Mouse (Mus musculus): ENCODE measurements around the gene Olfr406. TPM values are rescaled to one million over a fixed set of nuclear protein-coding genes. Genes with fewer than 3 reads are reported as not detected.

Gene Olfr406
- not detected in 2 replicates for polyA plus RNA-seq (2012; rRNA removed)
- polyA plus RNA-seq (2014; fragmentation: Nextera tagmentation; extraction: Ambion mirVana), result not detected in 2 replicates

GRCm38 (mm10) chr11:74259508-74259907, at the start of gene Olfr406:
TSS of gene Olfr406 (plus strand) at chr11:74259808.
- 40% methylated on average over 2 of the region's 2 CpGs for WGBS
- H3K9ac ChIP-seq (ENCODE audit: low read depth, low read length, severe bottlenecking), result no peak within 1 kb of the TSS
- H3K9me3 ChIP-seq (ENCODE audit: control insufficient read depth, low read length), result no peaks in the 10 kb centered on the region
- no peaks in the 10 kb centered on the region for H3K27me3 ChIP-seq (ENCODE audit: control insufficient read depth, insufficient read depth, low read length)
- H3K27ac ChIP-seq (replicated peaks; ENCODE audit: low read depth, low read length), result no peak within 1 kb of the TSS
- TF ChIP-seq POLR2A (IDR thresholded peaks at IDR 0.05; ENCODE audit: borderline replicate concordance, extremely low read depth, insufficient read depth, insufficient read length), result no peak
- DNase-seq (ENCODE audit: low spot score) (no peak), ATAC-seq (ENCODE audit: low FRiP score, low read depth) (no peak)
- H3K4me1 ChIP-seq (ENCODE audit: control insufficient read depth, insufficient read depth, low read length), result no peaks in the 10 kb centered on the region
- no peak within 1 kb of the TSS for H3K4me3 ChIP-seq (replicated peaks; ENCODE audit: low read length)
- no peaks in the 10 kb centered on the region for H3K36me3 ChIP-seq (ENCODE audit: control insufficient read depth, insufficient read depth, low read length)
- no peak within 1 kb of the TSS for H3K4me2 ChIP-seq (replicated peaks; ENCODE audit: low read depth, low read length, severe bottlenecking)

GRCm38 (mm10) chr11:74211279-74211678, 48.3 kb upstream of the Olfr406 start, which contains the start of gene Olfr43:
TSS of gene Olfr43 (minus strand) at chr11:74211379.
- TF ChIP-seq POLR2A (IDR thresholded peaks at IDR 0.05; ENCODE audit: borderline replicate concordance, extremely low read depth, insufficient read depth, insufficient read length), result no peak
- Histone ChIP-seq H3K4me2 (replicated peaks; ENCODE audit: low read depth, low read length, severe bottlenecking) (no peak within 1 kb of the TSS), H3K4me3 (replicated peaks; ENCODE audit: low read length) (no peak within 1 kb of the TSS), H3K9ac (ENCODE audit: low read depth, low read length, severe bottlenecking) (no peak within 1 kb of the TSS), H3K27ac (replicated peaks; ENCODE audit: low read depth, low read length) (no peak within 1 kb of the TSS), H3K27me3 (ENCODE audit: control insufficient read depth, insufficient read depth, low read length) (no peaks in the 10 kb centered on the region), H3K36me3 (ENCODE audit: control insufficient read depth, insufficient read depth, low read length) (no peaks in the 10 kb centered on the region), H3K9me3 (ENCODE audit: control insufficient read depth, low read length) (no peaks in the 10 kb centered on the region), H3K4me1 (ENCODE audit: control insufficient read depth, insufficient read depth, low read length) (no peaks in the 10 kb centered on the region)
- DNase-seq (ENCODE audit: low spot score), result no peak
- no peak for ATAC-seq (ENCODE audit: low FRiP score, low read depth)
- WGBS, result 40% methylated on average over 1 of the region's 1 CpGs

GRCm38 (mm10) chr11:74241201-74241600, 18.4 kb upstream of the Olfr406 start:
- ATAC-seq (ENCODE audit: low FRiP score, low read depth) (no peak), DNase-seq (ENCODE audit: low spot score) (no peak)
- Histone ChIP-seq H3K27me3 (ENCODE audit: control insufficient read depth, insufficient read depth, low read length) (no peaks in the 10 kb centered on the region), H3K36me3 (ENCODE audit: control insufficient read depth, insufficient read depth, low read length) (no peaks in the 10 kb centered on the region), H3K9me3 (ENCODE audit: control insufficient read depth, low read length) (no peaks in the 10 kb centered on the region), H3K4me1 (ENCODE audit: control insufficient read depth, insufficient read depth, low read length) (no peaks in the 10 kb centered on the region), H3K4me3 (replicated peaks; ENCODE audit: low read length) (no peak overlapping the region), H3K4me2 (replicated peaks; ENCODE audit: low read depth, low read length, severe bottlenecking) (no peak overlapping the region), H3K9ac (ENCODE audit: low read depth, low read length, severe bottlenecking) (no peak overlapping the region), H3K27ac (replicated peaks; ENCODE audit: low read depth, low read length) (no peak overlapping the region)
- 92% methylated on average over 3 of the region's 3 CpGs for WGBS
- TF ChIP-seq POLR2A (IDR thresholded peaks at IDR 0.05; ENCODE audit: borderline replicate concordance, extremely low read depth, insufficient read depth, insufficient read length), result no peak

GRCm38 (mm10) chr11:74283436-74283835, 23.8 kb downstream of the Olfr406 start, which contains the start of gene Olfr59:
TSS of gene Olfr59 (plus strand) at chr11:74283736.
- Histone ChIP-seq H3K27me3 (ENCODE audit: control insufficient read depth, insufficient read depth, low read length) (no peaks in the 10 kb centered on the region), H3K27ac (replicated peaks; ENCODE audit: low read depth, low read length) (no peak within 1 kb of the TSS), H3K4me1 (ENCODE audit: control insufficient read depth, insufficient read depth, low read length) (no peaks in the 10 kb centered on the region), H3K9me3 (ENCODE audit: control insufficient read depth, low read length) (no peaks in the 10 kb centered on the region), H3K36me3 (ENCODE audit: control insufficient read depth, insufficient read depth, low read length) (no peaks in the 10 kb centered on the region), H3K4me3 (replicated peaks; ENCODE audit: low read length) (no peak within 1 kb of the TSS), H3K4me2 (replicated peaks; ENCODE audit: low read depth, low read length, severe bottlenecking) (no peak within 1 kb of the TSS), H3K9ac (ENCODE audit: low read depth, low read length, severe bottlenecking) (no peak within 1 kb of the TSS)
- ATAC-seq (ENCODE audit: low FRiP score, low read depth) (no peak), DNase-seq (ENCODE audit: low spot score) (no peak)
- TF ChIP-seq POLR2A (IDR thresholded peaks at IDR 0.05; ENCODE audit: borderline replicate concordance, extremely low read depth, insufficient read depth, insufficient read length), result no peak
- whole genome bisulfite sequencing, result 56% methylated on average over 2 of the region's 2 CpGs

GRCm38 (mm10) chr11:74287256-74287655, 27.6 kb downstream of the Olfr406 start:
- H3K9ac ChIP-seq (ENCODE audit: low read depth, low read length, severe bottlenecking), result no peak overlapping the region
- H3K4me2 ChIP-seq (replicated peaks; ENCODE audit: low read depth, low read length, severe bottlenecking), result no peak overlapping the region
- H3K27me3 ChIP-seq (ENCODE audit: control insufficient read depth, insufficient read depth, low read length), result no peaks in the 10 kb centered on the region
- WGBS, result 73% methylated on average over 2 of the region's 2 CpGs
- no peak overlapping the region for H3K27ac ChIP-seq (replicated peaks; ENCODE audit: low read depth, low read length)
- H3K4me3 ChIP-seq (replicated peaks; ENCODE audit: low read length), result no peak overlapping the region
- H3K36me3 ChIP-seq (ENCODE audit: control insufficient read depth, insufficient read depth, low read length), result no peaks in the 10 kb centered on the region
- no peak for DNase-seq (ENCODE audit: low spot score)
- no peaks in the 10 kb centered on the region for H3K9me3 ChIP-seq (ENCODE audit: control insufficient read depth, low read length)
- TF ChIP-seq POLR2A (IDR thresholded peaks at IDR 0.05; ENCODE audit: borderline replicate concordance, extremely low read depth, insufficient read depth, insufficient read length), result no peak
- no peaks in the 10 kb centered on the region for H3K4me1 ChIP-seq (ENCODE audit: control insufficient read depth, insufficient read depth, low read length)
- ATAC-seq (ENCODE audit: low FRiP score, low read depth), result no peak

Other genes with a start within 250 kb of the Olfr406 start
- not detected in 2 replicates for gene Olfr139, start 203.3 kb upstream of the Olfr406 start, polyA plus RNA-seq (2012; rRNA removed)
- gene Olfr139, start 203.3 kb upstream of the Olfr406 start, polyA plus RNA-seq (2014; fragmentation: Nextera tagmentation; extraction: Ambion mirVana), result not detected in 2 replicates
- gene Olfr399, start 203.2 kb upstream of the Olfr406 start, polyA plus RNA-seq (2012; rRNA removed), result not detected in 2 replicates
- not detected in 2 replicates for gene Olfr399, start 203.2 kb upstream of the Olfr406 start, polyA plus RNA-seq (2014; fragmentation: Nextera tagmentation; extraction: Ambion mirVana)
- not detected in 2 replicates for gene Zfp616, start 189.9 kb upstream of the Olfr406 start, polyA plus RNA-seq (2012; rRNA removed)
- not detected in 2 replicates for gene Zfp616, start 189.9 kb upstream of the Olfr406 start, polyA plus RNA-seq (2014; fragmentation: Nextera tagmentation; extraction: Ambion mirVana)
- not detected in 2 replicates for gene Olfr401, start 146.1 kb upstream of the Olfr406 start, polyA plus RNA-seq (2012; rRNA removed)
- not detected in 2 replicates for gene Olfr401, start 146.1 kb upstream of the Olfr406 start, polyA plus RNA-seq (2014; fragmentation: Nextera tagmentation; extraction: Ambion mirVana)
- not detected in 2 replicates for gene Olfr402, start 106.3 kb upstream of the Olfr406 start, polyA plus RNA-seq (2012; rRNA removed)
- gene Olfr402, start 106.3 kb upstream of the Olfr406 start, polyA plus RNA-seq (2014; fragmentation: Nextera tagmentation; extraction: Ambion mirVana), result not detected in 2 replicates
- not detected in 2 replicates for gene Olfr403, start 73.6 kb upstream of the Olfr406 start, polyA plus RNA-seq (2012; rRNA removed)
- gene Olfr403, start 73.6 kb upstream of the Olfr406 start, polyA plus RNA-seq (2014; fragmentation: Nextera tagmentation; extraction: Ambion mirVana), result not detected in 2 replicates
- not detected in 2 replicates for gene Olfr43, start 48.4 kb upstream of the Olfr406 start, polyA plus RNA-seq (2012; rRNA removed)
- not detected in 2 replicates for gene Olfr43, start 48.4 kb upstream of the Olfr406 start, polyA plus RNA-seq (2014; fragmentation: Nextera tagmentation; extraction: Ambion mirVana)
- gene Olfr59, start 23.9 kb downstream of the Olfr406 start, polyA plus RNA-seq (2012; rRNA removed), result not detected in 2 replicates
- not detected in 2 replicates for gene Olfr59, start 23.9 kb downstream of the Olfr406 start, polyA plus RNA-seq (2014; fragmentation: Nextera tagmentation; extraction: Ambion mirVana)
- not detected in 2 replicates for gene Olfr410, start 78.2 kb downstream of the Olfr406 start, polyA plus RNA-seq (2012; rRNA removed)
- not detected in 2 replicates for gene Olfr410, start 78.2 kb downstream of the Olfr406 start, polyA plus RNA-seq (2014; fragmentation: Nextera tagmentation; extraction: Ambion mirVana)
- gene Olfr411, start 92.8 kb downstream of the Olfr406 start, polyA plus RNA-seq (2012; rRNA removed), result not detected in 2 replicates
- not detected in 2 replicates for gene Olfr411, start 92.8 kb downstream of the Olfr406 start, polyA plus RNA-seq (2014; fragmentation: Nextera tagmentation; extraction: Ambion mirVana)
- gene Olfr412, start 102.3 kb downstream of the Olfr406 start, polyA plus RNA-seq (2012; rRNA removed), result not detected in 2 replicates
- gene Olfr412, start 102.3 kb downstream of the Olfr406 start, polyA plus RNA-seq (2014; fragmentation: Nextera tagmentation; extraction: Ambion mirVana), result not detected in 2 replicates